Mouse (Mus musculus) heart, embryonic 15.5 days (tissue): Measurements from ENCODE around the gene Sgf29. TPM values are rescaled to one million over a fixed set of nuclear protein-coding genes. Genes with fewer than 3 reads are reported as not detected.
"Not testable (repeated sequence)": the region's sequence is repeated elsewhere in the genome, so short reads cannot be mapped to it uniquely, and the experiment has no call there.

Source experiments
- ATAC-seq: fragments of 200-750 bp; cut with Nextera tagmentation; replicated peaks from 2 replicates; pipeline ENCODE4 v1.8.0; 2017; ENCODE audit warnings: low read depth, moderate TSS enrichment; ENCODE audit not compliant: insufficient number of reproducible peaks, insufficient read depth, low FRiP score
- H3K27ac ChIP-seq: fragments of 300-500 bp; sonication (generic); 2 replicates; pipeline ENCODE4 v1.5.1; 2015; ENCODE audit warnings: mild to moderate bottlenecking, inconsistent platforms
- H3K27me3 ChIP-seq: fragments of 300-500 bp; sonication (generic); 2 replicates; pipeline ENCODE4 v1.6.1; 2015; ENCODE audit warnings: inconsistent platforms
- H3K36me3 ChIP-seq: fragments of 300-500 bp; sonication (generic); 2 replicates; pipeline ENCODE4 v1.6.1; 2015; ENCODE audit warnings: mild to moderate bottlenecking, inconsistent platforms
- H3K4me1 ChIP-seq: fragments of 300-500 bp; sonication (generic); replicated peaks from 2 replicates; pipeline ENCODE4 v1.6.1; 2015; ENCODE audit warnings: inconsistent platforms
- H3K4me2 ChIP-seq: fragments of 300-500 bp; sonication (generic); 2 replicates; pipeline ENCODE4 v1.6.1; 2015; ENCODE audit warnings: inconsistent platforms, mild to moderate bottlenecking, moderate library complexity
- H3K4me3 ChIP-seq: fragments of 300-500 bp; sonication (generic); 2 replicates; pipeline ENCODE4 v1.5.1; 2015; ENCODE audit warnings: mild to moderate bottlenecking, inconsistent platforms
- H3K9ac ChIP-seq: fragments of 300-500 bp; sonication (generic); 2 replicates; pipeline ENCODE4 v1.6.1; 2015; ENCODE audit warnings: mild to moderate bottlenecking, inconsistent platforms
- H3K9me3 ChIP-seq: fragments of 300-500 bp; sonication (generic); replicated peaks from 2 replicates; pipeline ENCODE4 v1.6.1; 2016; ENCODE audit warnings: inconsistent platforms
- WGBS: fragments of 180-500 bp; shearing (Covaris S2); methylation state at CpG from one replicate; pipeline ENCODE4 v1.1.7; 2015; ENCODE audit warnings: mixed read lengths; 5-methylcytosine and 5-hydroxymethylcytosine counted together
- polyA plus RNA-seq: library from polyadenylated mRNA; unstranded; fragments of >200 nt; fragmentation: Nextera tagmentation; extraction: Ambion mirVana; gene quantifications from 2 replicates; pipeline ENCODE4 v1.2.1, GENCODE M21; 2015

The Sgf29 gene
- polyA plus RNA-seq, 1 experiment from 2014 or later = 21.0 TPM

DNA sequence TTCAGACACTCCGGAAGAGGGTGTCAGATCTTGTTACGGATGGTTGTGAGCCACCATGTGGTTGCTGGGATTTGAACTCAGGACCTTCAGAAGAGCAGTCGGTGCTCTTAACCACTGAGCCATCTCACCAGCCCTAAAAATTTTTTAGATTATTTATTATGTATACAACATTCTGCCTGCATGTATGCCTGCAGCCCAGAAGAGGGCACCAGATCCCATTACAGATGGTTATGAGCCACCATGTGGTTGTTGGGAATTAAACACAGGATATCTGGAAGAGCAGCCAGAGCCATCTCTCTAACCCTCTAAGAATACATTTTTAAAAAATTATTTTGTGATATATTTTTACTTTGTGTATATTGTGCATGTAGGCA lies 5.9 kb upstream of the Sgf29 start:
- H3K4me1 ChIP-seq, H3K4me2 ChIP-seq, H3K9me3 ChIP-seq, ATAC-seq, H3K36me3 ChIP-seq, H3K27me3 ChIP-seq, H3K9ac ChIP-seq, H3K4me3 ChIP-seq, H3K27ac ChIP-seq: not testable (repeated sequence)
- WGBS = 60% methylated on average over 3 of the region's 3 CpGs

DNA sequence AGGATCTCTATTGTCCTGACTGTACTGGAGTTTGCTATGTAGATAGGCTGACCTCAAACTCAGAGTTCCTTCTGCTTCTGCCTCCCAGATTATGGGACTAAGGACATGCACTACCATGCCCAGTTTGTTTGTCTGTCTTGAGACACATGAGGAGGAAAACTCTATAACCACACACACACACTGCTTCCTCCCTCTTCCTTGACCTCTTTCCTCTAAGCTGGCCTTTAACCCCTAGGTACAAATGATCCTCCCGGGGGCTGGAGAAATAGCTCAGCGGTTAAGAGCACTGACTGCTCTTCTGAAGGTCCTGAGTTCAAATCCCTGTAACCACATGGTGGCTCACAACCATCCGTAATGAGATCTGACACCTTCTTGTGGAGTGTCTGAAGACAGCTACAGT lies 4.8 kb upstream of the Sgf29 start:
- Histone ChIP-seq H3K9me3 (no peaks in the 10 kb centered on the region), H3K36me3 (no peaks in the 10 kb centered on the region), H3K27me3 (no peaks in the 10 kb centered on the region), H3K9ac (no peak overlapping the region), H3K4me3 (no peak overlapping the region), H3K4me1 (peaks cover 6% of the 10 kb centered on the region), H3K4me2 (no peak overlapping the region), H3K27ac (no peak overlapping the region)
- ATAC-seq = no peak
- WGBS = 69% methylated on average over 3 of the region's 3 CpGs

DNA sequence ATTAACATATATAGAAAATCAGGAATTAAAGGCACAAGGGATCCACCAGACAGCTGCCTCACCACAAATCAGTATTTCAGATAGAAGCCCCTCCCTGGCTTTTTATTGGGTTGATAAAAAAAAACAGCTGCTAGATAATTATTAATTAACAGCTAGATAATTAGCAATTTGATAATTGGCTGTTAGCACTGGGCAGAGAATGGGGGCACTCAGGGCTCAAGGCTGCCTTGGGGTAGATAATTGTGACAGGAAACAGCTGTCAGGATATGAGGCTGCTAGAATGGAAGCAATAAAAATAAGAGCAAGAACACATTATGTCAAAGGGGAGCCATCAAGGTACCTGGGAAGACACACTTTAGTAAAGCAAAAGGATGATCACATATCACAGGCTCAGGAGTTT lies 4.2 kb upstream of the Sgf29 start:
- Histone ChIP-seq H3K27me3 (no peaks in the 10 kb centered on the region), H3K4me2 (no peak overlapping the region), H3K9ac (no peak overlapping the region), H3K9me3 (no peaks in the 10 kb centered on the region), H3K4me1 (peaks cover 9% of the 10 kb centered on the region), H3K4me3 (no peak overlapping the region), H3K27ac (no peak overlapping the region), H3K36me3 (no peaks in the 10 kb centered on the region)
- no peak for ATAC-seq

DNA sequence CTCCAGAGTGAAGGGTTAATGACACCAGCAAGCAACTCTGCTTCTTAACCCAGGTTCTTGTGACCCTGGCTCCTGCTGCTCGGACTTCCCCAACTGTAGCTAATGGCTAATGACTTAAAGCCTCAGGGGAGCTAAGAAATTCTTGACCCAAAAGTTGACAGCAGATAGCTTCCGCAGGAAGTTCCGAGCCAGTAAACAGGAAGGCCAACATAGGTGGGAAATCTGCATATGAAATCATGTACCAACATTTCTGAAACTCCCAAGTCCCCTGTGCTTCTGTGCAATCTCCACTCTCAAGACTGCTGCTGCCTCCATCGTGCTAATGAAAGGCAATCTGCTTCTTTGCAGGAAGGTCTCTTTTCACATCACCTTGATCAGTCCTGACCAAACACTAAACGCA lies 3.4 kb upstream of the Sgf29 start:
- Histone ChIP-seq H3K4me3 (no peak overlapping the region), H3K27me3 (no peaks in the 10 kb centered on the region), H3K9me3 (no peaks in the 10 kb centered on the region), H3K36me3 (no peaks in the 10 kb centered on the region), H3K9ac (no peak overlapping the region), H3K4me2 (no peak overlapping the region), H3K4me1 (peaks cover 14% of the 10 kb centered on the region), H3K27ac (peak overlapping the region; percentile 34; the same call in 1 of the 2 replicates)
- ATAC-seq = no peak
- 56% methylated on average over 5 of the region's 5 CpGs for WGBS

DNA sequence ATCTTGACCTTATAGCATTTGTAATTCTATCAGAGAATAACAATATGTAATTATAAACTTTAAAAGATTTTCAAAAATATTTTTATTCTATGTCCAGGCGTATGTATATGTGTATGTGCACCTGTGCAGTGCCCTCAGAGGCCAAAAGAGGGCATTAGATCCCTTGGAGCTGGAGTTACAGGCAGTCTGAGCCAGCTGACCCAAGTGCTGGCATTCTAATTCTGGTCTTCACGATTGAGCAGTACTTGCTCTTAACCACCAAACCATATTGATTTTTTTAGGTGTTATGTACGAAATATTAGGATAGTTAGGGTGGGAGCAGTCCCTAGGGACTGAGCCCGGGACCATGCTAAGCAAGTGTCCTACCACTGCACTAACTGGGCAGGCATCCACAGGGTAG lies 623 bp upstream of the Sgf29 start:
- no peak overlapping the region for H3K9ac ChIP-seq
- peak overlapping the region; percentile 71 for H3K4me3 ChIP-seq
- ATAC-seq = no peak
- WGBS = 76% methylated on average over 4 of the region's 4 CpGs
- no peaks in the 10 kb centered on the region for H3K9me3 ChIP-seq
- no peaks in the 10 kb centered on the region for H3K36me3 ChIP-seq
- peak overlapping the region; percentile 69 for H3K4me2 ChIP-seq
- H3K4me1 ChIP-seq = peaks cover 14% of the 10 kb centered on the region
- H3K27ac ChIP-seq = no peak overlapping the region
- H3K27me3 ChIP-seq = no peaks in the 10 kb centered on the region

DNA sequence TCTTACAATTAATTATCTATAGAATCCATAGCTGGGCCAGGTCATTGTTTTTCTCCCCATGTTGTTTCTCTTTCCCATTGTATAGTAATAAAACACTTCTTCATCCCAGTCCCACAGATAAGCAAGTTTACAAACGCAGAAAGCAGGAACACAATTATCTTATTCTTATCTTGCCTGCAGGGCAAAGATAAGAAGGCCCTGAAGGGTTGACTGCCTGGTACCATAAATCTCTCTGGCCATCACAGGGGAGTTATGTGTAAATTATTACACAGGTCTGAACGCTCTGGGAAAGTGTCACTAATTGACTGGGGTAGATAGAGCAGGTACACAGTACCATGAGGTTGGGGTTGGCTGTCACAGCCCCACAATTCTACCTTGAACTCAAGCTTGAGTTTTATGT lies 1.7 kb downstream of the Sgf29 start:
- H3K27me3 ChIP-seq = no peaks in the 10 kb centered on the region
- H3K4me1 ChIP-seq = peaks cover 14% of the 10 kb centered on the region
- no peaks in the 10 kb centered on the region for H3K9me3 ChIP-seq
- H3K9ac ChIP-seq = no peak overlapping the region
- no peak overlapping the region for H3K4me2 ChIP-seq
- H3K4me3 ChIP-seq = no peak overlapping the region
- no peak overlapping the region for H3K27ac ChIP-seq
- ATAC-seq = no peak
- WGBS = 47% methylated on average over 2 of the region's 2 CpGs
- no peaks in the 10 kb centered on the region for H3K36me3 ChIP-seq

DNA sequence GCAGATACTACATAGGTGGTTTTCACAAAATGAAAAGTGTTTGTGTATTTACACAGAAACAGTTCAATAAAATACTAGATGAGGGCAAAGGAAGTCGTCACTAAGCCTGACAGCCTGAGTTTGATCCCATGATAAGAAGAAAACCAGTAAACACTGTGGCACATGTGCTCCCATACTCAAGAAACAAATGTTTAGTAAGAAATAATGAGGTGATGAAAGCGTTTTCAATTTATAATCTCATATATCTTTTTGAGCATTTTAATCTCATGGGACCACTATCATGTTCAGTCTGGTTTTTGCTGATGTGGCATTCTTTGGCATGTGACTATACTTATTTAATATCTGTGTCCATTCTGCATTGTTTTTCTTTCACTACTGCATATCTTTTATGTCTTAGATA lies 4.9 kb downstream of the Sgf29 start:
- Histone ChIP-seq H3K9me3 (no peaks in the 10 kb centered on the region), H3K27me3 (no peaks in the 10 kb centered on the region), H3K27ac (no peak overlapping the region), H3K4me3 (no peak overlapping the region), H3K4me2 (no peak overlapping the region), H3K9ac (no peak overlapping the region), H3K36me3 (no peaks in the 10 kb centered on the region), H3K4me1 (peaks cover 8% of the 10 kb centered on the region)
- WGBS = 72% methylated on average over 2 of the region's 2 CpGs
- ATAC-seq = no peak

DNA sequence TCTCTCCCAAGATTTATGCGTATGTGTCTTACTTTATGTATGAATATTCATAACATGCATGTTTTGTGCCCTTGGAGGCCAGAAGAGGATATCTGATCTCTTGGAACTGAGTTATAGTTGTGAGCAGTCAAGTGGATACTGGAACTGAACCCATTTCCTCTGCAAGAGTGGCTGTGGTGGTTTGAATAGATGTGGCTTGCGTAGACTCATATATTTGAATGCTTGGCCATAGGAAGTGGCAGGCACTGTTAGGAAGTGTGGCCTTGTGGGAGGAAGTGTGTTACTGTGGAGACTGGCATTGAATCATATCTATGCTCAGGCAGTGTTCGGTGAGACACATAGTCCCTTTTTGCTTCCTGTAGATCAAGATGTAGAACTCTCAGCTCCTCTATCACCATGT lies 6.6 kb downstream of the Sgf29 start:
- H3K36me3 ChIP-seq = no peaks in the 10 kb centered on the region
- 77% methylated on average over 3 of the region's 3 CpGs for WGBS
- H3K4me2 ChIP-seq = no peak overlapping the region
- no peaks in the 10 kb centered on the region for H3K9me3 ChIP-seq
- ATAC-seq = no peak
- H3K27ac ChIP-seq = no peak overlapping the region
- no peak overlapping the region for H3K9ac ChIP-seq
- no peaks in the 10 kb centered on the region for H3K4me1 ChIP-seq
- no peak overlapping the region for H3K4me3 ChIP-seq
- no peaks in the 10 kb centered on the region for H3K27me3 ChIP-seq

DNA sequence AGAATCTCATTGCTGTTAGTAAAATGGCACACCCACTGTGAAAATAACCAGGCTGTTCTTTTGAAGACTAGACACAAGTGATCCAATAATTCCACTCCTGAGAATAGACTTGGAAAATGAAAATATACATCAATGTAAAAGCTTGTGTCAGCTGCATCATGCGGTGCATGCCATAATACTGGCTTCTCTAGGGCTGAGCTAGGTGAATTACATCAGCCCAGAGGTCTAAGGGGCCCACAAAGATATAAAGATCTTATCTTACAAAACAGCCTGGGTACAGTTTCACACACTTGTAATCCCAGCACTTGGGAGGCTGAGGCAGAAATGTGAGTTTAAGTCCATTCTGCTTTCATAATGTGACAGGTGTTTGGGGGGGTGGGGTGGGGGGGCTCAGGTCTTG lies 8.4 kb downstream of the Sgf29 start:
- no peaks in the 10 kb centered on the region for H3K27me3 ChIP-seq
- H3K36me3 ChIP-seq = peaks cover 4% of the 10 kb centered on the region; the same call in 1 of the 2 replicates
- 78% methylated on average over 1 of the region's 1 CpGs for WGBS
- no peak overlapping the region for H3K4me2 ChIP-seq
- H3K9ac ChIP-seq = no peak overlapping the region
- no peaks in the 10 kb centered on the region for H3K9me3 ChIP-seq
- H3K4me1 ChIP-seq = no peaks in the 10 kb centered on the region
- no peak overlapping the region for H3K4me3 ChIP-seq
- H3K27ac ChIP-seq = no peak overlapping the region
- no peak for ATAC-seq

DNA sequence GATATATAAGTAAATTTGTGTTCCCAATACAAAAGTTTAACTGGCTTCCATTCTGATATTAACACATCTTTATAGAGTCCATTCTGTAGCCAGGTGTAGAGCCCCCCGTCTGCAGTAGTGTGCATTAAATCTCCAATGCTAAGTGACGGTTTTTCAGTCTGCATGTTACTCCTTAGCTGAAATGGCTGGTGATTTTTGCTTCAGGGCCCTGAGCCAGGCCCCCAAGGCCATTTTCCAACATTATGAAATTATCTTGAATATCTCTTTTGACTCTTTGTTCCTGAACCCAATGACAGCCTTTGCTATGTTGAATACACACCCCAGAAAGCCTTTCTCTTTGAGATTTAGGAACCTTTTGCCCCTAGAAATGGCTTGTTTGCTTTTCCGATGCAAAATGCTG lies 10.7 kb downstream of the Sgf29 start:
- ATAC-seq = no peak
- Histone ChIP-seq H3K27ac (no peak overlapping the region), H3K9ac (no peak overlapping the region), H3K9me3 (no peaks in the 10 kb centered on the region), H3K27me3 (no peaks in the 10 kb centered on the region), H3K4me3 (no peak overlapping the region), H3K4me1 (no peaks in the 10 kb centered on the region), H3K36me3 (peaks cover 5% of the 10 kb centered on the region; the same call in 1 of the 2 replicates), H3K4me2 (no peak overlapping the region)
- 84% methylated on average over 3 of the region's 3 CpGs for WGBS

DNA sequence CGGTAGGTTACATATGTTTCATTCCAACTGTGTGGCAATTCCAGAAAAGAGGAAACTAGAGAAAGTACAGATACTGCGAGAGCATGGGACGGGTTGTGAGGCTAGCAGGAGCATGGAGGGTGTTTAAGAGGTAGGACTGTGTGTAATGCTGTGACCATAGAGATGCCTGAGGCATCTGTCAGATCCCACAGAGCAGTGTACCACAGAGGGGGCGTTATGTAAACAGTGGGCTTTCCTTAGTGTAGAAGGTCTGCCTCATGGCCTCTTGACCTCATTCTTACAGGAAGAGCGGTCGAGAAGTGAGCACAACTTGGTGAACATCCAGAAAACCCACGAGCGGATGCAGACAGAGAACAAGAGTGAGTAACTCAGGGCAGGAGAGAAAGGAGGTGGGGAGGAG lies 14.5 kb downstream of the Sgf29 start:
- Histone ChIP-seq H3K4me3 (no peak overlapping the region), H3K9ac (no peak overlapping the region), H3K9me3 (no peaks in the 10 kb centered on the region), H3K36me3 (peaks cover 16% of the 10 kb centered on the region; the same call in 1 of the 2 replicates), H3K27me3 (no peaks in the 10 kb centered on the region), H3K4me1 (no peaks in the 10 kb centered on the region), H3K4me2 (no peak overlapping the region), H3K27ac (peak overlapping the region; percentile 8; the same call in 1 of the 2 replicates)
- 66% methylated on average over 8 of the region's 8 CpGs for WGBS
- ATAC-seq = no peak

DNA sequence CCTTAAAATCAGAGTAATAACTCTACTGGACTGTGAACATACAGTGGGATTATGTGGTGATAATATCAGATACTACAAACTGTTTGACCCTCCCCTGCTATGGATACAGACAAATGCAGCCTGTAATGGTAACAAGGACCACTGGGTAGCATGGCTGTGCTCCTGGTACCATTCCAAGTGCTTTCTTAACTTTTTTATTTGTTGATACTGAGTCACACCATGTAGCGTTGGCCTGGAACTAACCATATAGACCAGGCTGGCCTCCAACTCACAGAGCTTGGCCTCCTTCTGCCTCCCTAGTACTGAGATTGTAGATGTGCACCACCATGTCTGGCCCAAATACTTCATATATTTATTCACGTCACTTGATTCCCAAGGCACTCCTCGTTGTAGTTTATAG lies 16.2 kb downstream of the Sgf29 start:
- H3K9me3 ChIP-seq = no peaks in the 10 kb centered on the region
- no peaks in the 10 kb centered on the region for H3K27me3 ChIP-seq
- H3K4me3 ChIP-seq = no peak overlapping the region
- H3K9ac ChIP-seq = no peak overlapping the region
- no peak for ATAC-seq
- 0 out of 2 replicates have a peak, but pooled peaks cover under 1% of the 10 kb centered on the region for H3K4me1 ChIP-seq
- H3K27ac ChIP-seq = no peak overlapping the region
- H3K4me2 ChIP-seq = no peak overlapping the region
- 86% methylated on average over 3 of the region's 3 CpGs for WGBS
- peaks cover 16% of the 10 kb centered on the region; the same call in 1 of the 2 replicates for H3K36me3 ChIP-seq
